Mouse (Mus musculus): Measurements from ENCODE around the gene Jmjd6. TPM values are rescaled to one million over a fixed set of nuclear protein-coding genes. Genes with fewer than 3 reads are reported as not detected.

The Jmjd6 gene
- polyA plus RNA-seq, 1 experiment from 2014 or later = 93.4 TPM

DNA sequence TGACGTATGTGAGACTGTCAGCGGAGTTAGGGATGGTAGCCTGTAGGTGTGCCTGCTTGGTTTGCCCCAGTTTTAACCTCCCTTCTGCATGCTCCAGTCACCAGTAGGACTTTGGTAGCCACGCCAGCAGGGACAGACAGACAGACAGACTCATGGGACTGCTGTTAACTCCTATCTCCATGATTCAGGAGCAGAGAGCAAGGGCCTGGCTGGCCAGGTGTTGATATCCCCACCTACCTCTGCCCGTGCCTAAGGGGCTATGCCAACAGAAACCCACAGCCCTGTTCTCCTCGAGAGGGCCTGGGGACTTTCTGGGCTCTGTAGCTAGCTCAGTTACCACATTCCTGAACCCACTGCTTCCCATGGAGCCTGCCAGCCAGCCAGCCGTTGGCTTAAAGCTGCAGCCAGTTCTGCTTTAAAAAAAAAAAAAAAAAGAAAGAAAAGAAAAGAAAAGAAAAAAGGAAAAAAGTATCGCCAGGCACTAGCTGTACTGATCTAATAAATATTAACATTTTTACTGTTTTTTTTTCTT is 28.3 kb downstream of the Jmjd6 start:
- WGBS = 19% methylated on average over 7 of the region's 7 CpGs
- peak overlapping the region; percentile 48; the same call in 1 of the 2 replicates for H3K4me3 ChIP-seq
- peaks cover 7% of the 10 kb centered on the region; the same call in 1 of the 2 replicates for H3K27me3 ChIP-seq (ENCODE audit: insufficient read depth, poor library complexity, severe bottlenecking)
- H3K9me3 ChIP-seq = no peaks in the 10 kb centered on the region
- H3K27ac ChIP-seq = peak overlapping the region; percentile 93
- H3K36me3 ChIP-seq = no peaks in the 10 kb centered on the region
- no peak for DNase-seq (ENCODE audit: low spot score)
- H3K4me1 ChIP-seq (replicated peaks) = peaks cover 90% of the 10 kb centered on the region

DNA sequence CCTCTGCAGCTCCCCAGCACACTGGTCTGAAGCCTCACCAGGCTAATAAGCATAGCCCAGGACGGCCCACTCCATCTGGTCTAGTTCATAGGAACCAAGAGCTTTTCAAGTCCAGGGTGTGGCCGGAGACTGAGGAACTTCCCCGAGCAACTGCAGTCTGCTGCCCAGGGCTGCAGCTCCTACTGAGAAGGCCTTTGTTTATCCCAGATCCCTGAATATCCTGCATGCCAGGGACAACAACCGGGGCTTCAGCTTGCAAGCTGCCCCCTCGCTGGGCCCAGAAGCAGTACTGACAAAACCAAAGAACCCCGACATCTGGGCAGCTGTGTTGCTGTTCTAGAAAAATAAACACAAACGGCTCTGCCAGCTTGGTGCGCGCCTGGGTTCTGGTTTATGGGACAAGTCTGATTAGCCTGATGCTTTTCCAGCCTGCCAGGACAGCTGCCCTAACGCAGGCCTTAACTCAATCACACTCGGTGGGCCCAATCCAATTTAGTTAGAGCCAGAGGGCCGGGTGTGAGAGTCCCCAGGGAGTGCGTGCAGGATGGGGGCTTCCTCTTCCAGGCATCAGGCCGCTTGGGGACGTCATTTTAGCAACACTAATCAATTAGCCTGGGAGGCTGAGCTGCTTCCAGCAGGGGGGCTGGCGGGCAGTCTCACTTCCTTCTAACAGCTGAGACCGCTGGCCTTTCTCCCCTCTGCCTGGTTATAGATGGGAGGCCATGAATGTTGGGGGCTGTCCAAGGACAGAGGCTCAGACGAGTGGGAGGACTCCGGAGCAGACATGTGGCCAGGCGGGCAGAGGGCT is 29.0 kb downstream of the Jmjd6 start:
- DNase-seq (ENCODE audit: low spot score) = peak; percentile 83
- H3K4me3 ChIP-seq = peak overlapping the region; percentile 48

GRCm38 (mm10) chr11:116813610-116814009 is 29.6 kb downstream of the Jmjd6 start:
- DNase-seq (ENCODE audit: low spot score) = no peak
- Histone ChIP-seq H3K9me3 (no peaks in the 10 kb centered on the region), H3K4me1 (replicated peaks) (peaks cover 90% of the 10 kb centered on the region), H3K27me3 (ENCODE audit: insufficient read depth, poor library complexity, severe bottlenecking) (peaks cover 14% of the 10 kb centered on the region), H3K27ac (peak overlapping the region; percentile 93), H3K36me3 (0 out of 2 replicates have a peak, but pooled peaks cover 2% of the 10 kb centered on the region), H3K4me3 (peak overlapping the region; percentile 48)
- WGBS = 74% methylated on average over 13 of the region's 13 CpGs

More for the DNA sequence above, 29.0 kb downstream of the Jmjd6 start:
- 3% methylated on average over 20 of the region's 20 CpGs for WGBS
- peaks cover 92% of the 10 kb centered on the region for H3K4me1 ChIP-seq (replicated peaks)
- peak overlapping the region; percentile 93 for H3K27ac ChIP-seq
- peaks cover 14% of the 10 kb centered on the region for H3K27me3 ChIP-seq (ENCODE audit: insufficient read depth, poor library complexity, severe bottlenecking)
- no peaks in the 10 kb centered on the region for H3K9me3 ChIP-seq
- no peaks in the 10 kb centered on the region for H3K36me3 ChIP-seq

DNA sequence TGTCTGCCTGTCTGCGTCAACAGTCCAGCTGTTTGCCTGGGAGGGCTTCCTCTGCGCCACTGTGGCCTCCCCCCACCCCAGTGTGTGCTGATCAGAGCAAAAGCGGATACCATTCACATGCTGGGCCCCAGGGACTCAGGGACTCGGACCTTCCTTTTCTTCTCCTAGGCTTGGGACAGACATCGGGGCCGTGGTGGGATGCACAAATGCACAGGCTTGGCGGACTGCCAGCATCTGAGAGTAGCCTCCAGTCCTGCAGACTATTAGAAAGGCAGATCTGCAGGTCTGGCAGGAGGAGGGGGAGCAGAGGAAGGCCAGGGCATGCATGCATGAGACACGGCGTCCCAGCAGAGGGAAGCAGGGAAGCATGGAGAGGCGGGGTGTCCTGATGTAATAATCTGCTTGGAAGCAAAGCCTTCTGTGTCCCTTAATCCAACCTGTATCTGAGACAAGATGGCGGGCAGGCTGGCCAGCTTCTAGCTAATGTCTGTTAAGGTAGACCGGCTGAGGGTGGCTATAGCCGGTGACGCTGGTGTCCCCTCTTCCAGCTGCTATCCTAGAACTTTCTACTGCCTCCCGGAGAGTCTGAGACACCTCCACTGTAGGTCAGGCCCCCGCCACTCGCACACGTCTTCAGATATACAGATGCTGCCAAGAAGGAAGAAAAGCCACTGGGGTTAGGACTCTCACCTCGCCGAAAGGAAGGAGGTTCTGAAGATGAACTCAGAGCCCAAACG is 30.3 kb downstream of the Jmjd6 start:
- WGBS = 43% methylated on average over 21 of the region's 21 CpGs
- H3K4me3 ChIP-seq = peak overlapping the region; percentile 48
- peaks cover 93% of the 10 kb centered on the region for H3K4me1 ChIP-seq (replicated peaks)

DNA sequence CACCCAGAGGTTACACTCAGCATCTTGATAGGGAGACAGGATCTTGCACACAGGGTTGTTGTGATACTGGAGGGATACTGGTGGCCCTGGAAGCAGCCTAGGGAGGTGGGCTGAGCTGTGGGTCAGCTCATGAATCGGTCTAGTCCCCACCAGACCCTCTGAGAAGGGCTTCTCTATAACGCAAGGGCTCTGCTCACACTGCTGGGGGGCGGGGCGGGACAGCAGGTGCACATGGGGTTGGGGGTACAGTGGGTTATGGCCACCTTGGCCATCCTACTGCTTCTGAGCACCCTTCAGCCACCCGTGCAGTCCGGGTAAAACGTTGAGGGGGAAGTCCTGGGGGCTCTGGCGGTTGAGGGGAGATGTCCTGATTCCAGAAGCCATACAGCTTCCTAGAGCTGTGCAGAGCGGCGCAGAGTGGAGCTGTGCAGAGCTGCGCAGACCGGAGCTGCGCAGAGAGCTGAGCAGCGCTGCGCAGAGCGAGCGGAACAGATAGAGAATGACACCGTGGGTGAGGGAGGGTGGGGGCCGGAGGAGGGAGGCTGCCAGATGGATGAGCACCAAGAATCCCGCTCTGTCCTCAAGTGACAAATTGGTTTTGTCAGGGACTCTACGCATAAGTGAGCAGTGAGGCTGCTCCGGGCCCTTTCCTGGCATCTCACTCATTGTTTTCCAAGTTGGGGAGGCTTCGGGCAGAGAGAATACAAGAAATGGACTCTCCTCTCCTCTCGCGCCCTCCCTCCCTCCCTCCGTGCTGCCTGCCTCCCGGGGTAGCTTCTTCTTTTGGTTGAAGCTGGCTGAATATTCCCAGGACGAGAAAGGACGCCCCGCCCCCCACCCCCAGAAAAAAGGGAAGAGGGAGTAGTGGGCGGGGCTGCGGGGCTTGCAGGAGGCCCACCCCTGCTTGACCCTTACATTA is 32.0 kb downstream of the Jmjd6 start:
- Histone ChIP-seq H3K36me3 (0 out of 2 replicates have a peak, but pooled peaks cover 2% of the 10 kb centered on the region), H3K4me3 (peak overlapping the region; percentile 48), H3K4me1 (replicated peaks) (peaks cover 84% of the 10 kb centered on the region), H3K9me3 (no peaks in the 10 kb centered on the region), H3K27ac (peak overlapping the region; percentile 93), H3K27me3 (ENCODE audit: insufficient read depth, poor library complexity, severe bottlenecking) (peaks cover 12% of the 10 kb centered on the region)
- 5% methylated on average over 32 of the region's 32 CpGs for WGBS
- DNase-seq (ENCODE audit: low spot score) = peak; percentile 87

More for the DNA sequence above, 30.3 kb downstream of the Jmjd6 start:
- DNase-seq (ENCODE audit: low spot score) = peak; percentile 67
- H3K36me3 ChIP-seq = 0 out of 2 replicates have a peak, but pooled peaks cover 2% of the 10 kb centered on the region
- no peaks in the 10 kb centered on the region for H3K9me3 ChIP-seq
- H3K27me3 ChIP-seq (ENCODE audit: insufficient read depth, poor library complexity, severe bottlenecking) = peaks cover 14% of the 10 kb centered on the region
- peak overlapping the region; percentile 93 for H3K27ac ChIP-seq

DNA sequence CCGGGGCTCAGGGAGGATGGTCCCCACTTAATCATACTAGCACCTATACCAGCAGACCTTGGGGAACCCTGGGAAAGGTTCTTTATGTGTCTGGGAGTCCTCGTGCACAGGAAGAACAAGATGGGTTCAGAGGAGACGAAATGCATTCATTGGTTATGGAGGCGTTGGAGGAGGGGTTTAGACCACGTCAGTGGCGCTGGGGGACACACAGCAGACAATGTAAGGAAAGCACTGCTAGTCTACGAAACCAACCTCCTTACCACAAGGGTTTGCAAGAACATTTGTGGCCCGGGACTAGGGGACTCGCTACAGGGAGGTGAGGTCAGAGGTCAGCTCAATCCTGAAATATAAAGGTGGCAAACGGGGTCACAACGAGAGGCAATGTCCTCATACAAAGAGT is 32.7 kb downstream of the Jmjd6 start:
- 35% methylated on average over 11 of the region's 11 CpGs for WGBS
- H3K4me1 ChIP-seq (replicated peaks) = peaks cover 77% of the 10 kb centered on the region
- no peaks in the 10 kb centered on the region for H3K9me3 ChIP-seq
- DNase-seq (ENCODE audit: low spot score) = no peak
- H3K27ac ChIP-seq = peak overlapping the region; percentile 93
- H3K4me3 ChIP-seq = peak overlapping the region; percentile 48
- H3K36me3 ChIP-seq = 0 out of 2 replicates have a peak, but pooled peaks cover 2% of the 10 kb centered on the region
- peaks cover 9% of the 10 kb centered on the region for H3K27me3 ChIP-seq (ENCODE audit: insufficient read depth, poor library complexity, severe bottlenecking)

- DNase-seq (ENCODE audit: low spot score) = no peak
- H3K4me1 ChIP-seq (replicated peaks) = peaks cover 67% of the 10 kb centered on the region
- WGBS = 80% methylated on average over 8 of the region's 8 CpGs
- H3K27me3 ChIP-seq (ENCODE audit: insufficient read depth, poor library complexity, severe bottlenecking) = peaks cover 9% of the 10 kb centered on the region
- peak overlapping the region; percentile 93; the same call in 1 of the 2 replicates for H3K27ac ChIP-seq
- H3K9me3 ChIP-seq = no peaks in the 10 kb centered on the region
- H3K36me3 ChIP-seq = 0 out of 2 replicates have a peak, but pooled peaks cover 2% of the 10 kb centered on the region
- no peak overlapping the region for H3K4me3 ChIP-seq
Observed at GRCm38 (mm10) chr11:116809520-116809919, 33.7 kb downstream of the Jmjd6 start.

DNA sequence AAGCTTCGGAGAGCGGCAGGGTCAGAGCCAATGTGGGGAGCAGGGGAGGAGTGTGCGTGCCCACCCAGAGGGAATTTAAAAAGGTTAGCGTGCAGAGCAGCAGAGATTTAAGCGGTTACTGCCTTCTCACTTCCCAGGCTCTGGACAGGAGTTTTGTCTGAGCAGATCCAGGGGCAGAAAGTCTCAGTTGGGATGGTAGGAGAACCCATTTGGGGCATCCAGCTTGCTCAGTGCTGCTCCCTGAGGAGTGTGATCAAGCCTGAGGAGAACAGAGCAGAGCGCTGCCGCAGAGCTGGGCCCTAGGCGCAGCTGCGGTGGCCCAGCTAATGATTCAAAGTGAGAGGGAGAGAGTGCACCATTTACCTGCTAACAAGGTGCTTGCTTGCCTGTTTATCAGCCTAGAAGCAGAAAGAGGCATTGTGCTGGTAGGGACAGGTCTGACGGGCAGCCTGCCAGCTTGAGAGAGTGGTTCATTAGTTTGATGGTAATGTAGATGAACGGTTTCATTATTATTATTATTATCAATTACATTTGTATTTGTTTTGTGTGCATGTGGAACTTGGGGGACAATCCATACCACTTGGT is 34.3 kb downstream of the Jmjd6 start:
- peaks cover 9% of the 10 kb centered on the region for H3K27me3 ChIP-seq (ENCODE audit: insufficient read depth, poor library complexity, severe bottlenecking)
- no peak for DNase-seq (ENCODE audit: low spot score)
- peak overlapping the region; percentile 66 for H3K27ac ChIP-seq
- 78% methylated on average over 11 of the region's 11 CpGs for WGBS
- peaks cover 60% of the 10 kb centered on the region for H3K4me1 ChIP-seq (replicated peaks)
- no peak overlapping the region for H3K4me3 ChIP-seq
- H3K36me3 ChIP-seq = 0 out of 2 replicates have a peak, but pooled peaks cover 2% of the 10 kb centered on the region
- no peaks in the 10 kb centered on the region for H3K9me3 ChIP-seq

DNA sequence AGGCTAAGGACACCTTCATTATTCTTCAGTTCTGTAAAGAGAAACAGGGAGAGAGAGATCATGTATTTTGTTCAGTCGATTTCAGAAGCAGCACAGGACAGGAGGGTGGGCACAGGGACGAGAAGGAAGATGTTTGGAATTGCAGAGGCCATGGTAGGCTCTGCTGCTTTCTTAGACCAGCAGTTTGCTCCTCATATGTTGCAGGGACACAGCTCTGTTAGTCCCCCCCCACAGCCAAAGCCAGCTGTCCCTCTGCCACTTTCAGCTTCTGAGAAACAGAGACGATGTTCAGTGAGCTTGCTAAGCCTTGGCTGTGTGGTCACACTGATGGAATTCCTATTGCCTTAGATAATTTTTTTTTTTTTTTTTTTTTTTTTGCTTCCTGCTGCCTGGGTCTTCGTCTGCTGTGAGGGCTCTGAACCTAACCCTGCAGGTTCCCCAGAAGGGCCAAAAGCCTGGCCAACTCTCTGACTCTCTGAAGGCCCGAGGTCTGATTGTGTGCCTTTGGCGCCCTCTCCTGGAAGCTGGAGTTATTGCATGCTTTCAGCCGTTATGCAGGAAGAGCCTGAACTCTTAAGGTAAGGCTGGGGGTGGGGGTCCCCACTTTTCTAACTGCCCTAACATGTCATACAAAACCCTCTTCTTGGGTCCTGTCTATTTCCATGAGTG is 35.2 kb downstream of the Jmjd6 start:
- no peak overlapping the region for H3K4me3 ChIP-seq
- 0 out of 2 replicates have a peak, but pooled peaks cover 2% of the 10 kb centered on the region for H3K36me3 ChIP-seq
- H3K27me3 ChIP-seq (ENCODE audit: insufficient read depth, poor library complexity, severe bottlenecking) = peaks cover 9% of the 10 kb centered on the region
- peaks cover 52% of the 10 kb centered on the region for H3K4me1 ChIP-seq (replicated peaks)
- H3K9me3 ChIP-seq = no peaks in the 10 kb centered on the region
- peak overlapping the region; percentile 69 for H3K27ac ChIP-seq
- 27% methylated on average over 7 of the region's 7 CpGs for WGBS
- peak; percentile 87 for DNase-seq (ENCODE audit: low spot score)

DNA sequence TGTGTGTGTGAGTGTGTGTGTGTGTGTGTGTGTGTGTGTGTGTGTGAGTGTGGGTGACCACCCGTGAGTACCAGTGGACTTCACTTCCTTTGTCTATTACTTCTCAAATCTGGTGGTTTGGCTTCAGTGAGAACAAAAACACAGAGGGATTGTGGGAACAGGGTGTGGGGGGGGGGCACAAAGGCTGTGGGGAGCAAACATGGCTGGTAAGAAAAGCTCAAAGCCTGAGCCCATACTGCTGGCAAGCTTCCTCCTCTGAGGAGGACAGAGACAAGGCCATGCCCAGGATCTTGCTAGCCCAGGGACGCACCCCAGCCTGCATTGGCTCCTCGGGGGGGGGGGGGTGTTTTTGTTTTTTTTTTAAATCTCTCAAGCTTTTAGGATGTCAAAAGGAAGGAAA is 35.7 kb downstream of the Jmjd6 start:
- no peaks in the 10 kb centered on the region for H3K9me3 ChIP-seq
- no peak overlapping the region for H3K4me3 ChIP-seq
- no peak for DNase-seq (ENCODE audit: low spot score)
- H3K27ac ChIP-seq = peak overlapping the region; percentile 50; the same call in 1 of the 2 replicates
- H3K4me1 ChIP-seq (replicated peaks) = peaks cover 47% of the 10 kb centered on the region
- H3K27me3 ChIP-seq (ENCODE audit: insufficient read depth, poor library complexity, severe bottlenecking) = peaks cover 9% of the 10 kb centered on the region
- 0 out of 2 replicates have a peak, but pooled peaks cover 2% of the 10 kb centered on the region for H3K36me3 ChIP-seq
- 78% methylated on average over 3 of the region's 3 CpGs for WGBS

GRCm38 (mm10) chr11:116807116-116807515 is 36.1 kb downstream of the Jmjd6 start:
- 80% methylated on average over 7 of the region's 7 CpGs for WGBS
- Histone ChIP-seq H3K36me3 (0 out of 2 replicates have a peak, but pooled peaks cover 2% of the 10 kb centered on the region), H3K4me1 (replicated peaks) (peaks cover 43% of the 10 kb centered on the region), H3K9me3 (no peaks in the 10 kb centered on the region), H3K4me3 (no peak overlapping the region), H3K27me3 (ENCODE audit: insufficient read depth, poor library complexity, severe bottlenecking) (peaks cover 9% of the 10 kb centered on the region), H3K27ac (no peak overlapping the region)
- DNase-seq (ENCODE audit: low spot score) = no peak

All from hindbrain, embryonic 10.5 days (tissue).